Mouse (Mus musculus) right cerebral cortex, adult 2 months (tissue): Measurements from ENCODE around the gene Lect2.

ENCODE experiments used
- DNase-seq, 2 experiments: peaks; one replicate each; pipeline ENCODE4 v3.0.0; 2021 to 2022; ENCODE audit warnings: low spot score in 2 of 2

Gene Lect2

GRCm38 (mm10) chr13:56501866-56502420, 46.4 kb downstream of the Lect2 start:
- DNase-seq: no peak

DNA sequence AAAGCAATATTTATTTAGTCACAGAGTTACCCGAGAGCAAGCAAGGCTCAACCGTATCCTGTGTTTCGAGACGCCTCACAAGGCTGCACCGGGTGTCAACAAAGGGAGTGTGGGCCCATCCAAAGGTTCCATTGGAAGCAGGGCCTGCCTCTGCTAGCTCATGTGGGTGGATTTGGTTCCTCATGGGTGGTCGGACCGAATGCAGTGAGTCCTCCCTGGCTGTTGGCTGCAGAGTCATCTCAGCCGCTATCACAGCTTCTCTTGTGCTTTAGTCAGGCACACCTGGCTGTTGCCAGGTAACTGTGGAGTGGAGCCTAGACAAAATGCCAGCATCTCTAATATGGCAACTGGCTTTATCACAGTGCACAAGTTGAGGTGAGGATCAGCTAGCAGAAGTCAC, 47.7 kb downstream of the Lect2 start:
- DNase-seq: no peak

DNA sequence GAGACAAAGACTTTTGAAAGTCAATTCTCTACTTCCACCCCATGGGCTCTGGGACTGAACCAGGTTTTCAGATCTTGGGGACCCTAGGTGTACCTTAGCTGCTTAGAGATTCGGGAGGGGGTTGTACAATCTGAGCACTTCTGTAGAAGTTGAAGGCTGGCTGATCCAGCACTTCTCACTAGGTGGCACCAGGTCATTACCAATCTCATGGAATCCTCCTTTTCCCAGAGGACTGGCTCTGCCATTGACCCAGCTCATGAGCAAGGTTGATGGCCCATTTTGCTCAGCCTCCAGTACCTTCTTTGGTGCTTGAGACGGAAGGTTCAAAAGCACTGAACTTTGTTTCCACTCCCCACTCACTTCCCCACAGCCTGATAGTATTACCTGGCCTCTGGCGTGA, 48.2 kb downstream of the Lect2 start:
- DNase-seq: no peak

DNA sequence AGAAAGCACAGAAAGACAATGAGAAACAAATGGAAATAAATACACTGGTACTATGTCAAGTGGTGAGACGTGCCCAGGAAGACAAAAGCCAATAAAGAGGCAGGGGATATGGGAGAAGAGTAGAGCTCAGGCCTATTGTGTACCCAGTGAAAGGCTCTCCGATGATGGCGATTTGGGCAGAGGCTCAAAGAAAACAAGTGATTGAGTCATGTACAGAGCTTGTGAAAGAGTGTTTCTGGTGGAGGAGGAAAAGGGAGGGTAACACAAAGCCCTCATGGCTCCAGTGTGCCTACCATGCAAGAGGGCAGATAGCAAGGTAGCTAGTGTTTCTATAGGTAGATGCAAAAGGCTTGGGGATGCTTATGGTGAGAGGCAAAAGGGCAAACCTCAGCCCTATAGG, 53.9 kb downstream of the Lect2 start:
- no peak for DNase-seq
